30 mouse cellular contexts compared by ENCODE assay signal in the genomic region with DNA sequence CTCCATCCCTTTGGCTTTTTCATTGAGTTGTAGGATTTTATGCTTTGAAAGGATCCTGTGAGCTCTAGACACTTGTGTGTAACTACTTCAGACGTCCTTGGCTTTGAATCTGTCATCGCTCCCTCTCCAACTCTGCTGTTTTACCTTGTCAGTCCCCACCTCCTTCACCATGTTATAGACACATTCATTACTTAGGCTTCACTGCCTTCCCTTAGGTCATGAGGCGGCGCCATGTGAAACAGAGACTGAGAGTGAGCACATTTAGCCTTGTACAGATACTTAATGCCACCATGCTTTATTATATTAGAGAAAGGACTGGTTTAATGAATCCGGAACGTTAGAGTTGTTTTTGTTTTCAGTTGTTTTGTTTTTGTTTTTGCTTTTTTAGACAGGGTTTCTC. TPM values are rescaled to one million over a fixed set of nuclear protein-coding genes. Genes with fewer than 3 reads are reported as not detected.
"Had no signal": no experiment of that assay in that cellular context is flagged by ENCODE, and none has a peak within 500 bp of the region (broad histone marks: within the 10 kb centered on the region; RNA-seq: fewer than 3 reads in every experiment).

No protein-coding gene starts in this region.

- H3K9me3 ChIP-seq: kidney, embryonic 15.5 days; limb, embryonic 10.5 days; limb, embryonic 13.5 days; liver, embryonic 12.5 days; liver, embryonic 15.5 days; lung, embryonic 15.5 days; megakaryocyte, embryonic 14.5 days; midbrain, embryonic 10.5 days; midbrain, embryonic 13.5 days; neural tube, embryonic 13.5 days; stomach, embryonic 15.5 days had no signal

- H3K9ac ChIP-seq: kidney, embryonic 15.5 days; limb, embryonic 13.5 days; liver, embryonic 12.5 days; liver, embryonic 15.5 days; lung, embryonic 15.5 days; midbrain, embryonic 13.5 days; neural tube, embryonic 13.5 days; stomach, embryonic 15.5 days had no signal

- H3K4me3 ChIP-seq: kidney, embryonic 15.5 days; limb, embryonic 10.5 days; limb, embryonic 13.5 days; liver, embryonic 12.5 days; liver, embryonic 15.5 days; lung, embryonic 15.5 days; megakaryocyte, embryonic 14.5 days; midbrain, embryonic 10.5 days; midbrain, embryonic 13.5 days; myocyte; neural tube, embryonic 13.5 days; stomach, embryonic 15.5 days had no signal

- H3K27ac ChIP-seq: kidney, embryonic 15.5 days; limb, embryonic 10.5 days; limb, embryonic 13.5 days; liver, embryonic 12.5 days; liver, embryonic 15.5 days; lung, embryonic 15.5 days; midbrain, embryonic 10.5 days; midbrain, embryonic 13.5 days; neural tube, embryonic 13.5 days; stomach, embryonic 15.5 days had no signal

- H3K36me3 ChIP-seq: liver, embryonic 12.5 days; liver, embryonic 15.5 days; midbrain, embryonic 10.5 days; midbrain, embryonic 13.5 days; neural tube, embryonic 13.5 days; stomach, embryonic 15.5 days had no signal

- H3K4me1 ChIP-seq: limb, embryonic 10.5 days; liver, embryonic 12.5 days; lung, embryonic 15.5 days; neural tube, embryonic 13.5 days had no signal

- ATAC-seq: liver, embryonic 12.5 days; midbrain, embryonic 13.5 days; midbrain, embryonic 16.5 days had no signal

- H3K4me2 ChIP-seq: kidney, embryonic 15.5 days; limb, embryonic 13.5 days; liver, embryonic 12.5 days; liver, embryonic 15.5 days; lung, embryonic 15.5 days; midbrain, embryonic 13.5 days; neural tube, embryonic 13.5 days; stomach, embryonic 15.5 days had no signal

- DNase-seq: kidney, adult 8-10 months; kidney, postnatal 10 days; kidney, postnatal 36 days; layer of hippocampus, adult 9-11 months; liver; lung, adult 18-20 months; lung, postnatal 10 days; lung, postnatal 36 days; right cerebral cortex, postnatal 25 days; spleen, adult 18-20 months; thymus, adult 2 months; thymus, postnatal 14 days; thymus, postnatal 4 days had no signal

- H3K27me3 ChIP-seq: kidney, embryonic 15.5 days; limb, embryonic 13.5 days; liver, embryonic 12.5 days; liver, embryonic 15.5 days; lung, embryonic 15.5 days; megakaryocyte, embryonic 14.5 days; midbrain, embryonic 13.5 days; neural tube, embryonic 13.5 days; stomach, embryonic 15.5 days had no signal

RNA-seq across cellular contexts. Expression of gene 1700034J05Rik, which starts 17.8 kb away (rescaled TPM):
- total RNA-seq: layer of hippocampus, postnatal 25 days; left cerebral cortex, adult 18-20 months; left cerebral cortex, postnatal 25 days; neutrophil, adult 5-6 weeks had no signal
- polyA plus RNA-seq: neural tube, embryonic 13.5 days; thymus, adult 2 months had no signal
